Mouse (Mus musculus): ENCODE results near the gene Gm17364. TPM values are rescaled to one million over a fixed set of nuclear protein-coding genes. Genes with fewer than 3 reads are reported as not detected.
"Not testable (repeated sequence)": the region's sequence is repeated elsewhere in the genome, so short reads cannot be mapped to it uniquely, and the experiment has no call there.

The Gm17364 gene
- total RNA-seq, 2 experiments from 2014 or later: not detected

GRCm38 (mm10) chr13:41252141-41252540 lies 21.6 kb downstream of the Gm17364 start:
- no peak for ATAC-seq (replicated peaks; ENCODE audit: poor library complexity)

- no peak for ATAC-seq (replicated peaks; ENCODE audit: poor library complexity)
These were observed 22.1 kb downstream of the Gm17364 start for GRCm38 (mm10) chr13:41251667-41252066.

- ATAC-seq (replicated peaks; ENCODE audit: poor library complexity): not testable (repeated sequence)
These were observed 22.5 kb downstream of the Gm17364 start for GRCm38 (mm10) chr13:41251232-41251631.

GRCm38 (mm10) chr13:41250318-41250981 lies 23.3 kb downstream of the Gm17364 start:
- ATAC-seq (replicated peaks; ENCODE audit: poor library complexity): no peak

- peak; percentile 96 for ATAC-seq (replicated peaks; ENCODE audit: poor library complexity)
These were observed 24.0 kb downstream of the Gm17364 start, which contains the start of gene Smim13 for GRCm38 (mm10) chr13:41249538-41250317. Gene Smim13, plus strand, starts transcription at chr13:41249844.

GRCm38 (mm10) chr13:41248751-41249520 lies 24.8 kb downstream of the Gm17364 start:
- peak; percentile 63 for ATAC-seq (replicated peaks; ENCODE audit: poor library complexity)

- no peak for ATAC-seq (replicated peaks; ENCODE audit: poor library complexity)
These were observed 29.4 kb downstream of the Gm17364 start for GRCm38 (mm10) chr13:41244306-41244830.

- ATAC-seq (replicated peaks; ENCODE audit: poor library complexity): peak; percentile 74
These were observed 32.2 kb downstream of the Gm17364 start for GRCm38 (mm10) chr13:41241557-41241956.

- peak; percentile 84 for ATAC-seq (replicated peaks; ENCODE audit: poor library complexity)
These were observed 35.0 kb downstream of the Gm17364 start for GRCm38 (mm10) chr13:41238805-41239130.

- ATAC-seq (replicated peaks; ENCODE audit: poor library complexity): no peak
These were observed 35.6 kb downstream of the Gm17364 start for GRCm38 (mm10) chr13:41238035-41238804.

GRCm38 (mm10) chr13:41235845-41236741 lies 37.7 kb downstream of the Gm17364 start:
- ATAC-seq (replicated peaks; ENCODE audit: poor library complexity): peak; percentile 20; the same call in 1 of the 2 replicates

GRCm38 (mm10) chr13:41235181-41235580 lies 38.6 kb downstream of the Gm17364 start:
- ATAC-seq (replicated peaks; ENCODE audit: poor library complexity): no peak

GRCm38 (mm10) chr13:41233241-41233640 lies 40.5 kb downstream of the Gm17364 start:
- ATAC-seq (replicated peaks; ENCODE audit: poor library complexity): no peak

GRCm38 (mm10) chr13:41232209-41232608 lies 41.6 kb downstream of the Gm17364 start:
- no peak for ATAC-seq (replicated peaks; ENCODE audit: poor library complexity)

- no peak for ATAC-seq (replicated peaks; ENCODE audit: poor library complexity)
These were observed 42.3 kb downstream of the Gm17364 start for GRCm38 (mm10) chr13:41231389-41231983.

GRCm38 (mm10) chr13:41230256-41230655 lies 43.5 kb downstream of the Gm17364 start:
- peak; percentile 99 for ATAC-seq (replicated peaks; ENCODE audit: poor library complexity)

GRCm38 (mm10) chr13:41228060-41228459 lies 45.7 kb downstream of the Gm17364 start:
- no peak for ATAC-seq (replicated peaks; ENCODE audit: poor library complexity)

GRCm38 (mm10) chr13:41226513-41226912 lies 47.3 kb downstream of the Gm17364 start:
- ATAC-seq (replicated peaks; ENCODE audit: poor library complexity): no peak

Data from megakaryocyte progenitor cell, adult 5-6 weeks (primary cell).